Mouse (Mus musculus) megakaryocyte, embryonic 14.5 days (primary cell): ENCODE data around the gene Tagap.

Experiments
- FLI1 ChIP-seq: IDR thresholded peaks from 2 replicates; pipeline ENCODE4 v1.6.1; 2012; ENCODE audit warnings: low read length, inconsistent platforms, mixed read lengths
- GATA1 ChIP-seq: IDR thresholded peaks from 3 replicates; pipeline ENCODE4 v1.6.1; 2012; ENCODE audit warnings: mixed read lengths, low read length, inconsistent platforms, borderline replicate concordance

- TF ChIP-seq GATA1 (no peak), FLI1 (no peak)
Measured at GRCm38 (mm10) chr17:7902362-7902761, 23.4 kb upstream of the Tagap start.
